Mouse (Mus musculus) forebrain, embryonic 16.5 days (tissue): Measurements from ENCODE around the gene Snrpa1. TPM values are rescaled to one million over a fixed set of nuclear protein-coding genes. Genes with fewer than 3 reads are reported as not detected.
A peak's percentile ranks its signal among the peaks of the same experiment; 100 is the strongest.

ENCODE experiments used
- ATAC-seq: fragments of 200-750 bp; cut with Nextera tagmentation; 2 replicates; pipeline ENCODE4 v1.8.0; 2017; ENCODE audit warnings: mild to moderate bottlenecking, moderate library complexity
- H3K27ac ChIP-seq: fragments of 300-500 bp; sonication (generic); 2 replicates; pipeline ENCODE4 v1.5.1; 2014; ENCODE audit warnings: low read length, control low read depth
- H3K27me3 ChIP-seq: fragments of 300-500 bp; sonication (generic); replicated peaks from 2 replicates; pipeline ENCODE4 v1.6.1; 2014; ENCODE audit warnings: low read length; ENCODE audit not compliant: control insufficient read depth, insufficient read depth
- H3K36me3 ChIP-seq: fragments of 300-500 bp; sonication (generic); 2 replicates; pipeline ENCODE4 v1.6.1; 2014; ENCODE audit not compliant: control insufficient read depth, insufficient read depth
- H3K4me1 ChIP-seq: fragments of 300-500 bp; sonication (generic); replicated peaks from 2 replicates; pipeline ENCODE4 v1.6.1; 2014; ENCODE audit warnings: low read length; ENCODE audit not compliant: control insufficient read depth, insufficient read depth
- H3K4me2 ChIP-seq: fragments of 300-500 bp; sonication (generic); 2 replicates; pipeline ENCODE4 v1.6.1; 2014; ENCODE audit warnings: mild to moderate bottlenecking, low read length, control low read depth
- H3K4me3 ChIP-seq: fragments of 300-500 bp; sonication (generic); replicated peaks from 2 replicates; pipeline ENCODE4 v1.5.1; 2014; ENCODE audit warnings: mild to moderate bottlenecking, low read length, control low read depth
- H3K9ac ChIP-seq: fragments of 300-500 bp; sonication (generic); replicated peaks from 2 replicates; pipeline ENCODE4 v1.6.1; 2014; ENCODE audit warnings: low read depth, low read length, control low read depth
- H3K9me3 ChIP-seq: fragments of 300-500 bp; sonication (generic); 2 replicates; pipeline ENCODE4 v1.6.1; 2016; ENCODE audit warnings: low read length; ENCODE audit not compliant: control insufficient read depth
- WGBS: fragments of 180-500 bp; shearing (Covaris S2); extraction: QIAGEN DNeasy Blood & Tissue Kit; methylation state at CpG from one replicate; pipeline ENCODE4 v1.1.7; 2014; 5-methylcytosine and 5-hydroxymethylcytosine counted together
- polyA plus RNA-seq: library from polyadenylated mRNA; unstranded; fragments of >200 nt; fragmentation: Nextera tagmentation; extraction: Ambion mirVana; gene quantifications from 2 replicates; pipeline ENCODE4 v1.2.1, GENCODE M21; 2015

The Snrpa1 gene
- polyA plus RNA-seq: 147 and 154 TPM in 2 replicates

DNA sequence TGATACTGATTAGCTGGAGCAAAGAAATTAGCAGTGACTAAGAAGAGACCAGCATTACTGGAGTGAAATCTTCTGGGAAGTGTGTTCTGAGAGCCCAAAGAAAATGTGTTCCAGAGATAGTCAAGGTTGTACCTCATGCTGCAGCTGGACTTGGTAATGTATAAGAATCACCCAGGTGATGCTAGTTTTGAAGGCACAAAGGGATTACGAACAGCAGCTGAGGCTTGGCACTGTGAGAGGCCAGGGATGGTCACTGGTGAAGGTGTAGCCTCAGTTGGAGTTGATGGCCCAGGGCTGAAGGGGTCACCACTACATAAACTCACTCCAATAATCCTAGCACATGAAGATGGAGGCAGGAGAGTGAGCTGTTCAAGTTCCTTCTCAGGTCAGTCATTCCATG is at the start of gene Snrpa1:
TSS of gene Snrpa1 (plus strand) at position 301 of the 400 bp plus-strand sequence.
- ATAC-seq: no peak
- H3K27me3 ChIP-seq: peaks cover 2% of the 10 kb centered on the region; the same call in 1 of the 2 replicates
- WGBS: 79% methylated on average over 1 of the region's 1 CpGs

GRCm38 (mm10) chr7:66010518-66010917 is 48.3 kb upstream of the Snrpa1 start:
- no peak overlapping the region for H3K4me2 ChIP-seq
- H3K36me3 ChIP-seq: no peaks in the 10 kb centered on the region
- H3K27ac ChIP-seq: no peak overlapping the region
- H3K27me3 ChIP-seq: no peaks in the 10 kb centered on the region
- H3K9me3 ChIP-seq: no peaks in the 10 kb centered on the region
- no peak overlapping the region for H3K4me3 ChIP-seq
- 79% methylated on average over 6 of the region's 6 CpGs for WGBS
- peaks cover 11% of the 10 kb centered on the region for H3K4me1 ChIP-seq
- no peak overlapping the region for H3K9ac ChIP-seq
- ATAC-seq: no peak

More for the DNA sequence above, at the start of gene Snrpa1:
- H3K4me3 ChIP-seq: peak within 1 kb of the TSS; percentile 99
- H3K9me3 ChIP-seq: no peaks in the 10 kb centered on the region
- peak within 1 kb of the TSS; percentile 90 for H3K9ac ChIP-seq
- peak within 1 kb of the TSS; percentile 96 for H3K4me2 ChIP-seq
- H3K36me3 ChIP-seq: 0 out of 2 replicates have a peak, but pooled peaks cover 5% of the 10 kb centered on the region
- no peak within 1 kb of the TSS for H3K27ac ChIP-seq
- peaks cover 19% of the 10 kb centered on the region for H3K4me1 ChIP-seq

DNA sequence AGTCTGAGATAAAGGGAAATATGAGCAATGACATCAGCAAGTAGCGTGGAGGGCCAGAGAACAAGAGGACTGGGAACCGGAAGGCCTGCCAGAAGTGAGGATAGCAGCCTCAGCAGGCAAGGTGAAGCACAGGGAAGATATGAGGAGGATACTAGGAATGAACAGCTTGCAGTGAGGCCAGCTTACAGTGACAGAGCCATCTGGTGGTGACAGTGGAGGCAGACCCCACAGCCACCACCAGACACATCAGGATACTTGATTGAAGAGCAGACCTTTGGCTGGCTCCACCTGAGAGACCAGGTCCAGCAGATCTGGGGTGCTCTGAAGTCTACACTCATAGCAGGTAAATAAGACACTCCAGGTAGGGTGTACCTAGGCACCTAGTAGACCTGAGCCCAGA is 31.1 kb upstream of the Snrpa1 start:
- Histone ChIP-seq H3K9ac (no peak overlapping the region), H3K36me3 (no peaks in the 10 kb centered on the region), H3K27me3 (no peaks in the 10 kb centered on the region), H3K4me2 (no peak overlapping the region), H3K27ac (no peak overlapping the region), H3K4me1 (no peaks in the 10 kb centered on the region), H3K9me3 (no peaks in the 10 kb centered on the region; the same call in 1 of the 2 replicates), H3K4me3 (no peak overlapping the region)
- ATAC-seq: 0 out of 2 replicates have a peak, but pooled peaks have one; percentile 45
- WGBS: 86% methylated on average over 2 of the region's 2 CpGs

DNA sequence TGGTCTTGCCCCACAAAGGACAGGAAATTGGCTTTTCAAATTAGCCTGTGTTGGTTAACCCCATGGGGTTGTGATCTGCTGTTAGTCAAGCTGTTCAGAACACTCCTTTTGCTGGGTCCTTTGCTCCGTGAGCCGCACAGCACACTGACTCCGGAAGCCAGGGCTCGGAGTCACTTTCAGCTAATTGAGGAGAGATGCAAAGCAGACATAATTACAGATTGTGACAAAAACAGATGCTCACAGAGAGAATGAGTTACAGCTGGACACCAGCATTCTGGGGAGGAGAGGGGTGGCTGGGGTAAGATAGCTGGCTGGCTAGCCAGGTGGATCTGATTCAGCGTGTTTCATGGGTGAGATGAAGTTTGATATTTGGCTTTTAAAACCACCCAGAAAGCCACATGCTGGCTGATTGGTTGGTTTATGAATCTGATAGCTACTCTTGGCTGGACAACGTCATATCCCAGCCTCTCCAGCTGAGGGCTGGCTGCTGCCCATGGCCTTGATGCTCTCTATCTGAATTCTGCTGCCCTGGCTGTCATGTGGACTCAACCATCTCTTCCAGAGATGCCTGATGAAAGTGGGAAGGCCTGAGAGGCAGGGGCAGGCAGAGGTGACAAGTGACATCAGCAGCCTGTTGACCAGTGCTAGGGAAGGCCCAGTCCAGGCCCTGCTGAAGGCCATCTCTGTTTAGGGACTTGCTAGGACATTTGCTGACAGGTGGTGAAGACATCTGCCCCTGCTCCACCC is 29.9 kb upstream of the Snrpa1 start:
- no peak overlapping the region for H3K27ac ChIP-seq
- no peaks in the 10 kb centered on the region for H3K27me3 ChIP-seq
- H3K4me2 ChIP-seq: no peak overlapping the region
- no peak overlapping the region for H3K4me3 ChIP-seq
- no peak for ATAC-seq
- no peaks in the 10 kb centered on the region for H3K36me3 ChIP-seq
- H3K9me3 ChIP-seq: no peaks in the 10 kb centered on the region; the same call in 1 of the 2 replicates
- 48% methylated on average over 6 of the region's 6 CpGs for WGBS
- no peaks in the 10 kb centered on the region for H3K4me1 ChIP-seq
- H3K9ac ChIP-seq: no peak overlapping the region

DNA sequence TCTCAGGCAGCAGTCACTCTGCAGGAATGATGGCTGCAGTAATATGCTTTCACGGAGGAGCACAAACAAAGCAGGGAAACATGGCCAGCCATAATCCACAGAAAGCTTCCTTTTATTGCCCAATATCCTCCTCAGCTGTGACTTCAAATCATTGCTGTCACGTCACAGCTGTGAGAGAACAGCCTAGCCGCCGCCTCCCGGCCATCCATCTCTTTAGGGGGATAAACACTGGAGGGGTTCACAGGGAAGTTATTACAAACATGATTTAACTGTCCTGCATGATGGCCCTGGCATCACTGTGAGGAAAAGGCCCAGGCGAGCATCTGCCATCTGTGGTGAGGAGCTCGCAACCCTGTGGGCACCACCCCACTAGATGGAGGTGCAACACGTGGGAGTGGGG is 22.0 kb upstream of the Snrpa1 start:
- Histone ChIP-seq H3K36me3 (no peaks in the 10 kb centered on the region), H3K4me2 (no peak overlapping the region), H3K9me3 (no peaks in the 10 kb centered on the region), H3K9ac (no peak overlapping the region), H3K4me1 (0 out of 2 replicates have a peak, but pooled peaks cover 4% of the 10 kb centered on the region), H3K27ac (no peak overlapping the region), H3K27me3 (no peaks in the 10 kb centered on the region), H3K4me3 (no peak overlapping the region)
- 80% methylated on average over 8 of the region's 8 CpGs for WGBS
- no peak for ATAC-seq

DNA sequence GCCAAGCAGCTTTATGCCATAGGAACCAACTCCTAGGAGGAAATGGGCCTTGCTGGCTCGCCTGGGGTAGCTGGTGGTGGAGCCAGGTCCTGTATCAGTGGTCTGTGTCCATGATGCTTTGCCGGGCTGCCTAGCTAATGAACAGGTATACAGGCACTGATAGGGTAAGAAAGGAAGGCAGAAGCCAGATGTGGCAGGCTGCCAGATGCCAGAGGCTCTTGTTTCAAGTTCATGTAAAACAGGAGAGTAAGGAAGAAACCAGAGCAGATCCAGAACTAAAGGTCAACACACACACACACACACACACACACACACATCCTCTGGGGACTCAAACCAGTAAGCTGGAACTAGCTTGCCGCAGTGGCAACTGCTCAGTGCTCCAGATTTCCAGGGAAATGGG is 20.5 kb upstream of the Snrpa1 start:
- no peak overlapping the region for H3K4me3 ChIP-seq
- H3K27ac ChIP-seq: no peak overlapping the region
- no peaks in the 10 kb centered on the region for H3K27me3 ChIP-seq
- no peak overlapping the region for H3K4me2 ChIP-seq
- ATAC-seq: no peak
- no peaks in the 10 kb centered on the region for H3K9me3 ChIP-seq
- H3K36me3 ChIP-seq: no peaks in the 10 kb centered on the region
- WGBS: 69% methylated on average over 3 of the region's 3 CpGs
- H3K4me1 ChIP-seq: 0 out of 2 replicates have a peak, but pooled peaks cover 4% of the 10 kb centered on the region
- H3K9ac ChIP-seq: no peak overlapping the region

DNA sequence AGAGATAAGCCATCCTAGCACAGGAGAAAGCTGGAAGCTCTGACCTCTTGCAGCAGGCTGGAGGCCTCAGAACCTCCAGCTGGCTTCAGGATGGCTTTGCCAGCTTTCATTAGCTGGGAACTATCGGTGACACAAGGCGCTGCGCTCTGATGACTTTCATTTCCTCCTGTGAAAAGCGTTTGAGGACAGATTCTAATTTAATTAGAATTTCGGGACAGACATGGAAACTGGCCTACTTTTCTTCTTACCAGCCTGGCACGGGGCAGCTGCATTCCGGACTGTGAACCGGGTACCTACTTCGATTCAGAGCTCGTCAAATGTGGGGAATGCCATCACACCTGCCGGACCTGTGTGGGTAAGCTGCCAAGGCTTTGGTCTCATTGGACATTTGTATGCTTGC is 20.1 kb upstream of the Snrpa1 start:
- H3K36me3 ChIP-seq: no peaks in the 10 kb centered on the region

GRCm38 (mm10) chr7:66040026-66040814 is 18.6 kb upstream of the Snrpa1 start:
- H3K9me3 ChIP-seq: no peaks in the 10 kb centered on the region
- H3K4me1 ChIP-seq: peaks cover 18% of the 10 kb centered on the region
- no peak overlapping the region for H3K4me2 ChIP-seq
- H3K27me3 ChIP-seq: no peaks in the 10 kb centered on the region
- H3K27ac ChIP-seq: no peak overlapping the region
- ATAC-seq: no peak
- no peak overlapping the region for H3K4me3 ChIP-seq
- WGBS: 82% methylated on average over 18 of the region's 18 CpGs
- no peaks in the 10 kb centered on the region for H3K36me3 ChIP-seq
- H3K9ac ChIP-seq: no peak overlapping the region

More for the DNA sequence above, 20.1 kb upstream of the Snrpa1 start:
- no peak overlapping the region for H3K4me2 ChIP-seq
- ATAC-seq: no peak
- H3K27me3 ChIP-seq: no peaks in the 10 kb centered on the region
- no peak overlapping the region for H3K4me3 ChIP-seq
- H3K9ac ChIP-seq: no peak overlapping the region
- H3K4me1 ChIP-seq: peaks cover 7% of the 10 kb centered on the region
- H3K27ac ChIP-seq: no peak overlapping the region
- H3K9me3 ChIP-seq: no peaks in the 10 kb centered on the region
- 74% methylated on average over 11 of the region's 11 CpGs for WGBS
